Mouse (Mus musculus): Measurements from ENCODE around the gene Gpx4.

- no peak for TF ChIP-seq CTCF (IDR thresholded peaks at IDR 0.05; ENCODE audit: borderline replicate concordance, extremely low read depth, insufficient read depth, insufficient read length)
- TF ChIP-seq POLR2A (IDR thresholded peaks at IDR 0.05; ENCODE audit: borderline replicate concordance, extremely low read depth, insufficient read depth, insufficient read length, poor library complexity, severe bottlenecking), result no peak
Observed at GRCm38 (mm10) chr10:80052374-80052764, 5.4 kb downstream of the Gpx4 start.

Measured in brain, embryonic 14.5 days (tissue).